Mouse (Mus musculus) intestine, embryonic 14.5 days (tissue): ENCODE data around the gene Zfp654. TPM values are rescaled to one million over a fixed set of nuclear protein-coding genes. Genes with fewer than 3 reads are reported as not detected.
"Not testable (repeated sequence)": the region's sequence is repeated elsewhere in the genome, so short reads cannot be mapped to it uniquely, and the experiment has no call there.

Experiments
- ATAC-seq: fragments of 200-750 bp; cut with Nextera tagmentation; replicated peaks from 2 replicates; pipeline ENCODE4 v1.8.0; 2017; ENCODE audit warnings: low read depth, moderate number of reproducible peaks, moderate TSS enrichment, moderate library complexity; ENCODE audit not compliant: low FRiP score, low TSS enrichment
- DNase-seq: peaks from one replicate; pipeline ENCODE4 v3.0.0-alpha.2; 2018; ENCODE audit warnings: low spot score
- H3K27ac ChIP-seq: fragments of 300-500 bp; sonication (generic); 2 replicates; pipeline ENCODE4 v1.5.1; 2014; ENCODE audit warnings: low read depth, mild to moderate bottlenecking, control low read depth
- H3K27me3 ChIP-seq: fragments of 300-500 bp; sonication (generic); replicated peaks from 2 replicates; pipeline ENCODE4 v1.6.1; 2014; ENCODE audit warnings: low read length, control low read depth; ENCODE audit not compliant: control insufficient read depth, insufficient read depth
- H3K36me3 ChIP-seq: fragments of 300-500 bp; sonication (generic); 2 replicates; pipeline ENCODE4 v1.6.1; 2014; ENCODE audit warnings: low read length, control low read depth; ENCODE audit not compliant: control insufficient read depth, insufficient read depth
- H3K4me1 ChIP-seq: fragments of 300-500 bp; sonication (generic); replicated peaks from 2 replicates; pipeline ENCODE4 v1.6.1; 2014; ENCODE audit warnings: low read length, control low read depth, mixed read lengths; ENCODE audit not compliant: control insufficient read depth, insufficient read depth
- H3K4me2 ChIP-seq: fragments of 300-500 bp; sonication (generic); 2 replicates; pipeline ENCODE4 v1.6.1; 2014; ENCODE audit warnings: low read length
- H3K4me3 ChIP-seq: fragments of 300-500 bp; sonication (generic); 2 replicates; pipeline ENCODE4 v1.5.1; 2014; ENCODE audit warnings: low read depth, low read length, control low read depth, mixed read lengths
- H3K9ac ChIP-seq: fragments of 300-500 bp; sonication (generic); 2 replicates; pipeline ENCODE4 v1.6.1; 2014; ENCODE audit warnings: mild to moderate bottlenecking, low read length
- H3K9me3 ChIP-seq: fragments of 300-500 bp; sonication (generic); 2 replicates; pipeline ENCODE4 v1.6.1; 2016; ENCODE audit warnings: low read length, control low read depth; ENCODE audit not compliant: control insufficient read depth
- WGBS: fragments of 180-500 bp; shearing (Covaris S2); extraction: QIAGEN DNeasy Blood & Tissue Kit; methylation state at CpG from one replicate; pipeline ENCODE4 v1.1.7; 2014; 5-methylcytosine and 5-hydroxymethylcytosine counted together
- polyA plus RNA-seq: library from polyadenylated mRNA; unstranded; fragments of >200 nt; fragmentation: Nextera tagmentation; extraction: Ambion mirVana; gene quantifications from 2 replicates; pipeline ENCODE4 v1.2.1, GENCODE M21; 2014

The Zfp654 gene
- polyA plus RNA-seq, 1 experiment from 2014 or later: 7.5 TPM

DNA sequence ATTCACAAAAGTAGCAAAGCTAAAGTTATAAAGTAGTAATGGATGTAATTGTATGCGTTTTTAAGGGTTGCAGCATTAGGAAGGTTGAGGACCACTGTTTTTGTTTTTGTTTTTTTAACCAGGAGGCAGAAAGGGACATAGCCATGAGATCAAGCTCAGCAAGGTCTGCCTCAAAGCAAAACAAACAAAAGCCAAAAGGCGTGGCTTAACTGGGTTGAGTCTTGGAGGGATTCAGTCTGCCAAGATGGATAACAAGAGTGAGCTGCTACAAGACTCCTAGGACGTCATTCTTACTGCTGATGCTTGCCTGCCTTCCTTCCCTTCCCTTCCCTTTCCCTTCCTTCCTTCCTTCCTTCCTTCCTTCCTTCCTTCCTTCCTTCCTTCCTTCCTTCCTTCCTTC lies 20.8 kb upstream of the Zfp654 start:
- no peaks in the 10 kb centered on the region for H3K4me1 ChIP-seq
- no peak overlapping the region for H3K4me2 ChIP-seq
- no peak for DNase-seq
- no peak overlapping the region for H3K4me3 ChIP-seq
- no peaks in the 10 kb centered on the region for H3K9me3 ChIP-seq
- ATAC-seq: no peak
- H3K27me3 ChIP-seq: no peaks in the 10 kb centered on the region
- 22% methylated on average over 3 of the region's 3 CpGs for WGBS
- no peak overlapping the region for H3K27ac ChIP-seq
- H3K9ac ChIP-seq: no peak overlapping the region
- H3K36me3 ChIP-seq: no peaks in the 10 kb centered on the region

DNA sequence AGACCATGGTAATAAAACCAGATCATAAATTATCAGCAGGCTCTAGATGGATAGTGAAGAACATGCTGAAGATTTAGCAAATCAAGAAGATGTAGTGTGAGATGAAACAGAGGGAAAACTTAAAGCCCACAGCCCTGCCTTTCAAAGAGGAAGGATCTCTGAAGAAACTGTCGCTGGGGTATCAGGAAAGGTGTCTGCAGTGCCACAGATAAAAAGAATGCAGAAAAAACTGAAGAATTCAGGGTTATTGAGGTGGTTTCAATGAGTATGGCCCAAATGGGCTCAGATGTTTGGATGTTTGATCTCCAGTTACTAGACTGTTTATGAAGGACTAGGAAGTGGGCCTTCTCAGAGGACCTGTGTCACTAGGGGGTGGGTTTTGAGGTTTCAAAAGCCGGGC lies 18.2 kb upstream of the Zfp654 start:
- H3K9ac ChIP-seq: no peak overlapping the region
- no peak overlapping the region for H3K4me2 ChIP-seq
- no peak overlapping the region for H3K27ac ChIP-seq
- 60% methylated on average over 2 of the region's 2 CpGs for WGBS
- H3K9me3 ChIP-seq: no peaks in the 10 kb centered on the region
- ATAC-seq: no peak
- H3K27me3 ChIP-seq: no peaks in the 10 kb centered on the region
- no peaks in the 10 kb centered on the region for H3K36me3 ChIP-seq
- no peaks in the 10 kb centered on the region for H3K4me1 ChIP-seq
- no peak for DNase-seq
- no peak overlapping the region for H3K4me3 ChIP-seq

DNA sequence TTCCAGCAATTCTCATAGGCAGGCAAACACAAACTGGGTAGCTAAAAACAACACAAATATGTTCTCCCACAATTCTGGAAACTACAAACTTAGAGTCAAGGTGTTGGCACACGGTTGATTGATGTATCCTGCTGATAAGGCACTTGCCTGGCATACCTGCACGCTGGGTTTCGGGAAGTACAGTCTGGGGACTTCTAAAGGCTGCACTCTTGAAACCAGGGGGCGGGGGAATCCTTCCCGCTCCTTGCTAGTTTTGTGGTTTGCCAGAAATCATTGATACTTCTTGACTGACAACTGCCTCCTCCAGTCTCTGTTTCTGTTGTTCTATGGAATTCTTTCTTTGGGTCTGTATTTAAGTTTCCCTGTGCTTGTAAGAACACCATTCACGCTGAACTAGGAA lies 17.2 kb upstream of the Zfp654 start:
- no peaks in the 10 kb centered on the region for H3K4me1 ChIP-seq
- H3K9ac ChIP-seq: no peak overlapping the region
- no peaks in the 10 kb centered on the region for H3K9me3 ChIP-seq
- no peaks in the 10 kb centered on the region for H3K36me3 ChIP-seq
- DNase-seq: no peak
- no peak overlapping the region for H3K4me2 ChIP-seq
- H3K27ac ChIP-seq: no peak overlapping the region
- WGBS: 61% methylated on average over 6 of the region's 6 CpGs
- no peak for ATAC-seq
- H3K27me3 ChIP-seq: no peaks in the 10 kb centered on the region
- no peak overlapping the region for H3K4me3 ChIP-seq

DNA sequence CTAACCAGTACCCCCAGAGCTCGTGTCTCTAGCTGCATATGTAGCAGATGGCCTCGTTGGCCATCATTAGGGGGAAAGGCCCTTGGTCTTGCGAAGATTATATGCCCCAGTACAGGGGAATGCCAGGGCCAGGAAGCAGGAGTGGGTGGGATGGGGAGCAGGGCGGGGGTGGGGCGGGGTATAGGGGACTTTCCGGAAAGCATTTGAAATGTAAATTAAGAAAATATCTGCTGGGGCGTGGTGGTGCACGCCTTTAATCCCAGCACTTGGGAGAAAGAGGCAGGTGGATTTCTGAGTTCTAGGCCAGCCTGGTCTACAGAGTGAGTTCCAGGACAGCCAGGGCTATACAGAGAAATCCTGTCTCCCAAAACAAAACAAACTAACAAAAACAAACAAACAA lies 14.4 kb upstream of the Zfp654 start:
- not testable (repeated sequence) for DNase-seq, H3K4me1 ChIP-seq, H3K27ac ChIP-seq, H3K9ac ChIP-seq, H3K36me3 ChIP-seq, H3K9me3 ChIP-seq, ATAC-seq, H3K27me3 ChIP-seq, H3K4me3 ChIP-seq, H3K4me2 ChIP-seq
- 88% methylated on average over 8 of the region's 8 CpGs for WGBS

DNA sequence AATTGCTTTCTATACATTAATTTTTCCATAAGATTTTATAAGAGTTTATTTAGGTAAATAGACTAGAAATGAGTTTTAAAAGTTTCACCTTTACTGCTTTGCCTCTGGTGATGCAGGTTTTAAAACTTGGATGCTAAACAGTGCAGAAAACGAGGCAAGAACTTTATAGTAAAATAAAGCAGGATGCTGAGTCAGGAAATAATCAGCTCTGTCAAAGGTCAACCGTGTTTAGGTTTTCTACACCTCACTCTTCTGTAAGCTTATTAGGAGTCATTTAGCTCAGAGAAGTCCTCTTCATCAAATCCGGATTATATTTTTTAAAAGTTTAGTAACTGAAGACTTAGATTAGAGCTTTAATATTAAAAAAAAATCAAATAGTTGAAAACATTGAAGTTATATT lies 5.5 kb upstream of the Zfp654 start:
- WGBS: 88% methylated on average over 3 of the region's 3 CpGs
- no peak for ATAC-seq
- no peaks in the 10 kb centered on the region for H3K9me3 ChIP-seq
- peaks cover 41% of the 10 kb centered on the region for H3K36me3 ChIP-seq
- no peak for DNase-seq
- H3K4me1 ChIP-seq: peaks cover 3% of the 10 kb centered on the region; the same call in 1 of the 2 replicates
- H3K9ac ChIP-seq: no peak overlapping the region
- H3K27me3 ChIP-seq: no peaks in the 10 kb centered on the region
- H3K4me3 ChIP-seq: no peak overlapping the region
- no peak overlapping the region for H3K27ac ChIP-seq
- no peak overlapping the region for H3K4me2 ChIP-seq

DNA sequence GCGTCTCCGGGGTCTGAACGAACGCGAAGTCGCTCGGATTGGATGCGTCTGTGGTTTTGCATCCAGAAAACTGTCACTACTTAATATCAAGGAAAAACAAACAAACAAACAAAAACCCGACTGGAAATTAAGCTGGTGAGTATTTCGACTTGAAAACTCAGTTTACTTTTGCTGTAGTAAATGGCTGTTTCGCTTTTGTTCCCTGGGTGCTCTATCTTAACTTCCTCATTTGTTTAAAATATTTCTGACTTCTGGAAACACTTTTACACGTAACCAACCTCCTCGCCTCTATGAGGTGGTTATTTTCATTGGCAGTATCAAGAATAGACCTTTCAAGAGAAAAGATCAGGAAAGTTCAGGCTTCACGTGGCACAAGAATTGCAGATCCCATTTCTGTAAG lies 1.4 kb upstream of the Zfp654 start:
- Histone ChIP-seq H3K9ac (peak overlapping the region; percentile 88), H3K4me1 (peaks cover 8% of the 10 kb centered on the region; the same call in 1 of the 2 replicates), H3K36me3 (peaks cover 40% of the 10 kb centered on the region), H3K9me3 (no peaks in the 10 kb centered on the region), H3K27me3 (no peaks in the 10 kb centered on the region), H3K4me2 (peak overlapping the region; percentile 59), H3K4me3 (peak overlapping the region; percentile 91), H3K27ac (peak overlapping the region; percentile 96)
- ATAC-seq (no peak), DNase-seq (no peak)
- WGBS: 5% methylated on average over 14 of the region's 14 CpGs

DNA sequence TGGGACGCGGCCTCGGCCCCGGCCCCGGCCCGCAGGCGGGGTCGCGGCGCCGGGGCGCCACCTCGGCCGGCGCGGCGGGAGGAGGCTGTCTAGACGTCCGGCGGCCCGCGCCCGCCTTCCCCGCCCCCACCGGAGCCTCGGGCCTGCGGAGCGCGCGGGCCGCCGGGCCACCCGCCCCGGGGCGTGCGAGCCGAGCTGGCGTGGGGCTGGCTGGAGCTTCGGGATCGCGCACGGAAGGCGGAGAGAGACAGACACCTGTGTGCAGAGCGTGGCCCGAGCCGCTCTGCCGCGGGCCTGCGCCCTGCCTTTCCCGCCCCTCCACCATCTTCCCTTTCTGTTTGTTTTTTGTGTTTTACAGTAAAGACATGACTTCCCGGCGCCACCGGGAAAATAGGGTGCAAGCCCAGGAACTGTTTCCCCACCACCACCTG lies 1.0 kb upstream of the Zfp654 start:
- H3K27ac ChIP-seq: peak overlapping the region; percentile 96
- peak overlapping the region; percentile 59 for H3K4me2 ChIP-seq
- H3K36me3 ChIP-seq: peaks cover 36% of the 10 kb centered on the region
- ATAC-seq (no peak; the same call in 1 of the 2 replicates), DNase-seq (peak; percentile 54)
- no peaks in the 10 kb centered on the region for H3K27me3 ChIP-seq
- H3K4me1 ChIP-seq: peaks cover 8% of the 10 kb centered on the region; the same call in 1 of the 2 replicates
- H3K4me3 ChIP-seq: peak overlapping the region; percentile 91
- peak overlapping the region; percentile 88 for H3K9ac ChIP-seq
- no peaks in the 10 kb centered on the region for H3K9me3 ChIP-seq
- under 1% methylated on average over 28 of the region's 53 CpGs for WGBS

DNA sequence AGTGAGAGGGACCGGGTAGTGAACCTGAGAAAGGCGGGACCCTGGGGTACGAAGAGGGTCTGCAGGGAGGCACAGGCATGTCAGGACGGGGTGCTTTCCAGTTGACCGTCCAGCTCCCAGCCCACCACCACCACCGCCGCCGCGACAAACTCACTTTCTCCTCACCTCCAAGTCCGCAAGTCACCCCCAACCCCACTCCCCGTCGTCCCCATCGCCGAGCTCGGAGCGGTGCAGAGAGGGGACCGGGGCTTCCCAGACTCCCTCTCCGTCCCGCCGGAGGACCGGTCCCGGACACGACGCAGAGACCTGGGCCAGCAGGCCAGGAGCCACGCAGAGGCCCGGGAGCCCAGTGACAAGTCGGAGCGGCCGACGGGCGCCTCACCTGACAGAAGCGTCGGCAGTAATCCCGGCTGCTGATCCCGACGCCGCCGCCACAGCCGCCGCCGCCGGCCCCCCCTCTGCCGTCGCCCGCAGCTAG lies 328 bp downstream of the Zfp654 start:
- under 1% methylated on average over 40 of the region's 45 CpGs for WGBS
- H3K4me2 ChIP-seq: peak overlapping the region; percentile 94
- no peak for DNase-seq

More for the DNA sequence above, 328 bp downstream of the Zfp654 start:
- Histone ChIP-seq H3K4me1 (peaks cover 8% of the 10 kb centered on the region; the same call in 1 of the 2 replicates), H3K27ac (peak overlapping the region; percentile 90), H3K4me3 (peak overlapping the region; percentile 91), H3K36me3 (peaks cover 24% of the 10 kb centered on the region), H3K27me3 (no peaks in the 10 kb centered on the region), H3K9ac (peak overlapping the region; percentile 83), H3K9me3 (no peaks in the 10 kb centered on the region)
- no peak; the same call in 1 of the 2 replicates for ATAC-seq
